Mouse (Mus musculus): ENCODE measurements around the gene Bcl2l13. TPM values are rescaled to one million over a fixed set of nuclear protein-coding genes. Genes with fewer than 3 reads are reported as not detected.
A peak's percentile ranks its signal among the peaks of the same experiment; 100 is the strongest.
"Not testable (repeated sequence)": the region's sequence is repeated elsewhere in the genome, so short reads cannot be mapped to it uniquely, and the experiment has no call there.

Bcl2l13 gene
- total and polyA plus RNA-seq, 3 experiments: 24.6 to 46.6 (median 25.5) TPM

DNA sequence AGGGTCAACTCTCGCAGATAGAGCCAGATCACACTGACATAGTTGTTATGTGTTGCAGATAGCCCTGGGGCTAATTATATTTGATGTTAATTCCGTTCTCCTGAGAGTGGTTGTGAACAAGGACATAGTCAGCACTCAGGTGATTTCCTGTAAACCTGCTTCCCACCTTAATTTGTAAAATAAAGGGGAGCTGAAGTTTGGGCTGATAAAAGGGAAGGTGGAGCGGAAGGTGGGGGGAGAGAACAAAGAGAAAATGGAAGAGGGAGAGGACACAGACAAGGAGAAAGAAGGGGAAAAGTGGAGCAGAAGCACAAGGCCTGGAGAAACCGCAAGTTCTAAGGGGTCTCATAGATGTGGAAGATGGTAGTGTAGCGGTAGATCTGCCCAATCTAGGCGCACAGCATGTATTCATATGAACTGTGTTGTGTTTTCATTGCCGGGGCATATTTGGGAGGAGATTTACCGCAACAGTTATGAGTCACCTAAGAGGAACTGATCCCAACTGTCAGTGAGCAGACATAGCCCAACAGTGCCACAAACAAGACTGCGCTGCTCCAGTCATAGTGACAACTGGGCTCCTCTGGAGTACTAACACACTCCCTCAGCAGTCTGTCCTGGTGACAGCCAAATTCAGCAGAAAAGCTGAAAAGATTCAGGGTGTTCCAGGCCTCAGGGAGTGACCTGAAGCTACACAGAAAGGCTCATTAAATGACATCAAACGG is 72.0 kb downstream of the Bcl2l13 start:
- Histone ChIP-seq H3K36me3 (replicated peaks in 1 of 2; ENCODE audit: control insufficient read depth in 1 of 2, insufficient read depth in 1 of 2, low read length in 1 of 2) (peaks cover 42 to 77% of the 10 kb centered on the region in 2 experiments), H3K79me2 (replicated peaks; ENCODE audit: control insufficient read depth, extremely low read depth, insufficient read depth, poor library complexity, severe bottlenecking) (peaks cover 87% of the 10 kb centered on the region), H3K27ac (ENCODE audit: insufficient read depth, low read depth) (peak overlapping the region; percentile 76), H3K4me1 (ENCODE audit: control insufficient read depth in 1 of 2, insufficient read depth in 2 of 2) (peaks cover 33 to 83% of the 10 kb centered on the region in 2 experiments), H3K9ac (ENCODE audit: insufficient read depth, low read depth) (peak overlapping the region; percentile 39; the same call in 1 of the 2 replicates), H3K4me2 (ENCODE audit: insufficient read depth, low read depth, poor library complexity, severe bottlenecking) (peak overlapping the region; percentile 55)
- H3K4me3 ChIP-seq (replicated peaks in 1 of 3; ENCODE audit: low read depth in 2 of 3, low read length in 2 of 3, poor library complexity in 1 of 3); in situ Hi-C loops (cut with MboI; ENCODE audit: low pct_ligation_motif_present, low pct_unique_long_range_greater_than_20kb, low sequenced_read_pairs); dilution Hi-C loops (cut with MboI; ENCODE audit: extremely low pct_ligation_motif_present, extremely low pct_unique_long_range_greater_than_20kb, low sequenced_read_pairs); H3K27me3 ChIP-seq (replicated peaks); H3K9me3 ChIP-seq (replicated peaks; ENCODE audit: low read length); DNase-seq (ENCODE audit: extremely low read depth): not testable (repeated sequence)
- TF ChIP-seq SIN3A (IDR thresholded peaks at IDR 0.05; ENCODE audit: low read length) (0 out of 2 replicates have a peak, but pooled peaks have one; percentile 46), EP300 (IDR thresholded peaks at IDR 0.05; ENCODE audit: low read length) (peak; percentile 38), CHD2 (IDR thresholded peaks at IDR 0.05; ENCODE audit: low read length) (0 out of 2 replicates have a peak, but pooled peaks have one; percentile 32)

GRCm38 (mm10) chr6:120909501-120909900 is 73.5 kb downstream of the Bcl2l13 start:
- TF ChIP-seq HCFC1 (IDR thresholded peaks at IDR 0.05; ENCODE audit: low read depth, low read length) (no peak; the same call in 1 of the 2 replicates), RAD21 (IDR thresholded peaks at IDR 0.05; ENCODE audit: low read depth, low read length) (peak; percentile 53), POLR2AphosphoS2 (IDR thresholded peaks at IDR 0.05; ENCODE audit: low read depth, low read length) (no peak), USF1 (IDR thresholded peaks at IDR 0.05; ENCODE audit: low read depth, low read length) (no peak), CHD1 (IDR thresholded peaks at IDR 0.05; ENCODE audit: low read depth, low read length) (no peak), ZNF384 (IDR thresholded peaks at IDR 0.05; ENCODE audit: low read depth, low read length) (no peak), JUND (conservative IDR thresholded peaks at IDR 0.05; ENCODE audit: low read depth, low read length) (no peak), ZMIZ1 (IDR thresholded peaks at IDR 0.05; ENCODE audit: low read depth, low read length) (no peak), NELFE (IDR thresholded peaks at IDR 0.05; ENCODE audit: low read depth, low read length) (no peak), ETS1 (conservative IDR thresholded peaks at IDR 0.05; ENCODE audit: low read depth, low read length) (no peak), EP300 (IDR thresholded peaks at IDR 0.05; ENCODE audit: low read length) (no peak), MYC (IDR thresholded peaks at IDR 0.05; ENCODE audit: low read depth, low read length) (no peak), MEF2A (IDR thresholded peaks at IDR 0.05; ENCODE audit: borderline replicate concordance, low read depth, low read length) (no peak), USF2 (conservative IDR thresholded peaks at IDR 0.05; ENCODE audit: low read depth, low read length) (no peak), POLR2A (IDR thresholded peaks at IDR 0.05; ENCODE audit: low read depth, low read length) (no peak), MAX (IDR thresholded peaks at IDR 0.05; ENCODE audit: low read length) (no peak), SMC3 (IDR thresholded peaks at IDR 0.05; ENCODE audit: low read depth, low read length) (peak; percentile 48), RCOR1 (conservative IDR thresholded peaks at IDR 0.05; ENCODE audit: low read depth, low read length) (no peak), GABPA (IDR thresholded peaks at IDR 0.05; ENCODE audit: insufficient replicate concordance, low read depth, low read length) (no peak), PAX5 (IDR thresholded peaks at IDR 0.05; ENCODE audit: low read length) (no peak), CTCF (conservative IDR thresholded peaks at IDR 0.05 in 1 of 2, IDR thresholded peaks at IDR 0.05 in 1 of 2; ENCODE audit: low read depth in 2 of 2, low read length in 2 of 2) (peak in 1 of 2 experiments; percentile 54; a peak in 2 of 4 replicates)
- peak overlapping the region; percentile 54 for H3K27ac ChIP-seq (ENCODE audit: insufficient read depth, low read depth)
- peaks cover 37 to 64% of the 10 kb centered on the region in 2 experiments for H3K36me3 ChIP-seq (replicated peaks in 1 of 2; ENCODE audit: control insufficient read depth in 1 of 2, insufficient read depth in 1 of 2, low read length in 1 of 2)
- DNase-seq (ENCODE audit: extremely low read depth): no peak
- dilution Hi-C loops (cut with MboI; ENCODE audit: extremely low pct_ligation_motif_present, extremely low pct_unique_long_range_greater_than_20kb, low sequenced_read_pairs): no loop called here
- H3K27me3 ChIP-seq (replicated peaks): no peaks in the 10 kb centered on the region
- in situ Hi-C loops (cut with MboI; ENCODE audit: low pct_ligation_motif_present, low pct_unique_long_range_greater_than_20kb, low sequenced_read_pairs): no loop called here
- no peaks in the 10 kb centered on the region for H3K9me3 ChIP-seq (replicated peaks; ENCODE audit: low read length)
- peaks cover 76% of the 10 kb centered on the region for H3K79me2 ChIP-seq (replicated peaks; ENCODE audit: control insufficient read depth, extremely low read depth, insufficient read depth, poor library complexity, severe bottlenecking)
- H3K4me3 ChIP-seq (replicated peaks in 1 of 3; ENCODE audit: low read depth in 2 of 3, low read length in 2 of 3, poor library complexity in 1 of 3): no peak overlapping the region
- peaks cover 36 to 79% of the 10 kb centered on the region in 2 experiments for H3K4me1 ChIP-seq (ENCODE audit: control insufficient read depth in 1 of 2, insufficient read depth in 2 of 2)
- H3K9ac ChIP-seq (ENCODE audit: insufficient read depth, low read depth): no peak overlapping the region
- no peak overlapping the region for H3K4me2 ChIP-seq (ENCODE audit: insufficient read depth, low read depth, poor library complexity, severe bottlenecking)
